Mouse (Mus musculus): ENCODE data around the gene Fmnl2.

DNA sequence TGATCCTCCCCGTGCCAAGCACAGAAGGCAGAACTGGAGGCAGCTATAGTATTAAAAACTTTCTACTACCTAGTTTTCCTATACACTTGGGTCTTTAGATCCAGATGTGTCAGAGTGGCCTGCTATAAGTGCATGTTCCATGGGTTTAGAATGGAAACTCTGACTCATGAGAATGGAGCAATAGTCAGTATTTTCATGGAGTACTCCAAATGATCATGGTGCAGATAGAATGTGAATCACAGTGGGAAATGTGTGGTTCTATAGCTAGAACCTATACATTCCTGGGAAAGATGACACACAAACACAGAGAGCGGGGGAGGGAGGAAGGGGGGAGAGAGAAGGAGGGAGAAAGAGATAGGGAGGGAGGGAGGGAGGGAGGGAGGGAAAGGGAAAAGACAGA lies 13.8 kb upstream of the Fmnl2 start:
- TF ChIP-seq CTCF (IDR thresholded peaks at IDR 0.05; ENCODE audit: low read depth) (no peak), EP300 (optimal IDR thresholded peaks at IDR 0.05) (no peak)
